Mouse (Mus musculus): ENCODE data around the gene Zfp518a. TPM values are rescaled to one million over a fixed set of nuclear protein-coding genes. Genes with fewer than 3 reads are reported as not detected.

Zfp518a gene
- 10 to 100 TPM; 19.0 to 22.2 TPM for total RNA-seq (2023)

GRCm38 (mm10) chr19:40894519-40895392 is at the start of gene Zfp518a:
Gene Zfp518a (plus strand): TSS chr19:40894705.

Other genes starting within 250 kb of the Zfp518a start
- gene Cc2d2b, start 146.0 kb upstream of the Zfp518a start, total RNA-seq (2023), result not detected
- 1 to 10 TPM; 5.4 to 6.2 TPM for gene Ccnj, start 63.4 kb upstream of the Zfp518a start, total RNA-seq (2023)
- gene Blnk, start 99.8 kb downstream of the Zfp518a start, total RNA-seq (2023), result 1 to 10 TPM; 6.2 to 8.6 TPM
- 1 to 10 TPM; 2.9 to 4.3 TPM for gene Dntt, start 134.6 kb downstream of the Zfp518a start, total RNA-seq (2023)
- gene Opalin, start 182.4 kb downstream of the Zfp518a start, total RNA-seq (2023), result not detected